Mouse (Mus musculus): ENCODE results near the gene Sycn. TPM values are rescaled to one million over a fixed set of nuclear protein-coding genes. Genes with fewer than 3 reads are reported as not detected.

The Sycn gene
- total and polyA plus RNA-seq, 3 experiments, result not detected

DNA sequence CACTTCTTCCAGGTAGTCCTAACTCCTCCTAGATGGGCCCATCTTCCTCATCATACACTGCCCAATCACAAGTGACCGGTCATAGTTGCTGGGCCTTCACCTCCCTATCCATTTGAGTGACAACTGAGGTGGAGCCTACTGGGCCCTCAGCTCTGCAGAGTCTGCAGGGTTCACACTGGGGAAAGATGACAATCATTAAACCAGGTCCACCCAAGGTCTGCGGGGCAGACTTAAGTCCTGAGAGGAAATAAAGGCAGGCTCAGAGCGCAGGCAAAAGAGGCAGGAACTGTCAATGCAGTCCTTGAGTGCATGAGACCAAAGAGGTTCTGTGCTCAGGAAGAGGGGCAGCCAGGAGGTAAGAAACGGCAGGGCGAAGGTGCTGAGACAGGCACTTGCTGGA, 32.0 kb downstream of the Sycn start:
- no peak for DNase-seq (ENCODE audit: low read depth, low spot score)
- no peak overlapping the region for H3K9ac ChIP-seq (ENCODE audit: control insufficient read depth, low read depth, low read length, poor library complexity, severe bottlenecking)
- H3K36me3 ChIP-seq (ENCODE audit: control insufficient read depth in 1 of 2, insufficient read depth in 2 of 2, low read length in 2 of 2), result no peaks in the 10 kb centered on the region; a peak in 1 of 4 replicates
- no peaks in the 10 kb centered on the region for H3K27me3 ChIP-seq (ENCODE audit: control insufficient read depth in 1 of 2, insufficient read depth in 2 of 2, low read length in 2 of 2)
- no peaks in the 10 kb centered on the region for H3K79me2 ChIP-seq (ENCODE audit: control insufficient read depth, insufficient read depth, low read length, poor library complexity)
- no peak overlapping the region for H3K27ac ChIP-seq (ENCODE audit: control insufficient read depth, low read depth, low read length)
- no peaks in the 10 kb centered on the region for H3K9me3 ChIP-seq (replicated peaks; ENCODE audit: insufficient read depth, low read length)
- peaks cover 6 to 8% of the 10 kb centered on the region in 2 experiments; a peak in 3 of 4 replicates for H3K4me1 ChIP-seq (ENCODE audit: control insufficient read depth in 1 of 2, insufficient read depth in 2 of 2, low read length in 2 of 2)
- TF ChIP-seq HCFC1 (IDR thresholded peaks at IDR 0.05; ENCODE audit: low read depth, low read length), result no peak
- no peak for TF ChIP-seq POLR2A (IDR thresholded peaks at IDR 0.05; ENCODE audit: control insufficient read depth in 1 of 2, insufficient read depth in 1 of 2, low read depth in 1 of 2, low read length in 2 of 2, poor library complexity in 1 of 2)
- no peak for TF ChIP-seq ZKSCAN1 (IDR thresholded peaks at IDR 0.05; ENCODE audit: low read depth, low read length)
- TF ChIP-seq KAT2A (conservative IDR thresholded peaks at IDR 0.05; ENCODE audit: low read depth, low read length), result no peak
- no peak for TF ChIP-seq POLR2AphosphoS5 (IDR thresholded peaks at IDR 0.05; ENCODE audit: borderline replicate concordance, low read depth, low read length)
- no peak for TF ChIP-seq USF1 (IDR thresholded peaks at IDR 0.05; ENCODE audit: low read depth, low read length)
- TF ChIP-seq BHLHE40 (IDR thresholded peaks at IDR 0.05; ENCODE audit: borderline replicate concordance, low read depth, low read length), result no peak
- no peak for TF ChIP-seq ZNF384 (IDR thresholded peaks at IDR 0.05; ENCODE audit: low read depth, low read length)
- TF ChIP-seq CTCF (IDR thresholded peaks at IDR 0.05 in 2 of 3, conservative IDR thresholded peaks at IDR 0.05 in 1 of 3; ENCODE audit: control insufficient read depth in 1 of 3, insufficient read depth in 1 of 3, low read depth in 2 of 3, low read length in 3 of 3, poor library complexity in 1 of 3, severe bottlenecking in 1 of 3), result no peak
- no peak for TF ChIP-seq TBP (IDR thresholded peaks at IDR 0.05; ENCODE audit: low read depth, low read length)
- no peak overlapping the region for H3K4me3 ChIP-seq (ENCODE audit: control insufficient read depth in 1 of 2, insufficient read depth in 1 of 2, low read depth in 2 of 2, low read length in 2 of 2)

DNA sequence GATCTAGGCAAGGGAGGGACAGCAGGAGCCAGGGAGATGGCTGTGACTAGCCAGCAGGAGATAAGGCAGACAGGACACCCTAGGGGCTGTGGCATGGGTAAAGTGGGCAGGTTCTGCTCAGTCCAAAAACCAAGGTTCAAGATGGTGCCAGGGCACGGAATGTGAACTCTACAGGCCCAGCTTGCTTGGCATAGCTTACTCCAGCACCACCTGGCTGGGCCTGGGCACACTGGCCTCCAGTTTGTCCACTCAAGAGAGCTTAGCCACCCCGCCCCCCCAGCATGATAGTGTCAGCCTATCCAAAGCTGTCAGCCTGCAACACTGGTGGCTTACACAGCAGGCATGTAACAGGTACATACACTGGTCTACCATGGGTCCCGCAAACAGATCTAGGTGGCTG, 32.6 kb downstream of the Sycn start:
- TF ChIP-seq ZMIZ1 (IDR thresholded peaks at IDR 0.05; ENCODE audit: low read depth, low read length) (no peak), E2F4 (IDR thresholded peaks at IDR 0.05; ENCODE audit: borderline replicate concordance, low read depth, low read length) (no peak), NELFE (IDR thresholded peaks at IDR 0.05; ENCODE audit: low read depth, low read length) (no peak)
- Histone ChIP-seq H3K9me3 (replicated peaks; ENCODE audit: insufficient read depth, low read length) (no peaks in the 10 kb centered on the region), H3K27ac (ENCODE audit: control insufficient read depth, low read depth, low read length) (no peak overlapping the region), H3K36me3 (ENCODE audit: control insufficient read depth in 1 of 2, insufficient read depth in 2 of 2, low read length in 2 of 2) (no peaks in the 10 kb centered on the region), H3K9ac (ENCODE audit: control insufficient read depth, low read depth, low read length, poor library complexity, severe bottlenecking) (no peak overlapping the region), H3K79me2 (ENCODE audit: control insufficient read depth, insufficient read depth, low read length, poor library complexity) (no peaks in the 10 kb centered on the region), H3K27me3 (ENCODE audit: control insufficient read depth in 1 of 2, insufficient read depth in 2 of 2, low read length in 2 of 2) (no peaks in the 10 kb centered on the region), H3K4me3 (ENCODE audit: control insufficient read depth in 1 of 2, insufficient read depth in 1 of 2, low read depth in 2 of 2, low read length in 2 of 2) (no peak overlapping the region), H3K4me1 (ENCODE audit: control insufficient read depth in 1 of 2, insufficient read depth in 2 of 2, low read length in 2 of 2) (peaks cover 6 to 8% of the 10 kb centered on the region in 2 experiments; a peak in 3 of 4 replicates)
- DNase-seq (ENCODE audit: low read depth, low spot score), result no peak

DNA sequence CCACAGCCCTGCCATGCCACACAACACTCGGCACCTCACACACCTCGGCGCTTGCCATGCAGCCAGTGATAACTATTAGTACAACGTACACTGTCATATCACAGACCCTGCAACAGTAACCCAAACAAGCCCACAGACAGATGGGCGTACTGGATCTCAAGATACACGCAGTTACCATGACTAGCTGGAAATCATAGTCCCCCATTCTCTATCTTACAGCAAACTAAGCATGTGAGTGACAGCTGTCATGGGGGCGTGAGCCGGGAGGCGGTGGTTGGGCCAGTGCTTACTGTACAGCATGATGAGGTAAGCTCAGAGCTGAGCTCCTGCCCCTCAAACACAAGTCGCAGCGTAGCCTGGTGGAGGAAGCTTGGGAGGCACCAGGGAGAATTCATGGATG, 34.9 kb downstream of the Sycn start:
- TF ChIP-seq NELFE (IDR thresholded peaks at IDR 0.05; ENCODE audit: low read depth, low read length) (no peak), RAD21 (IDR thresholded peaks at IDR 0.05; ENCODE audit: low read depth, low read length) (no peak), MYB (IDR thresholded peaks at IDR 0.05; ENCODE audit: low read depth, low read length) (no peak), EP300 (IDR thresholded peaks at IDR 0.05; ENCODE audit: low read depth in 1 of 2, low read length in 2 of 2) (no peak), USF2 (IDR thresholded peaks at IDR 0.05; ENCODE audit: borderline replicate concordance in 1 of 2, insufficient read depth in 1 of 2, low read depth in 1 of 2, low read length in 2 of 2) (no peak), MEF2A (IDR thresholded peaks at IDR 0.05; ENCODE audit: extremely low read depth, insufficient replicate concordance, low read depth, low read length, poor library complexity, severe bottlenecking) (no peak), POLR2AphosphoS2 (IDR thresholded peaks at IDR 0.05; ENCODE audit: low read length) (no peak), USF1 (IDR thresholded peaks at IDR 0.05; ENCODE audit: low read depth, low read length) (no peak), UBTF (IDR thresholded peaks at IDR 0.05; ENCODE audit: borderline replicate concordance, insufficient read depth, low read depth, low read length) (no peak), TCF12 (IDR thresholded peaks at IDR 0.05; ENCODE audit: low read depth, low read length) (no peak), RCOR1 (IDR thresholded peaks at IDR 0.05; ENCODE audit: low read depth, low read length) (no peak), TBP (IDR thresholded peaks at IDR 0.05; ENCODE audit: low read depth, low read length) (no peak), ZC3H11A (IDR thresholded peaks at IDR 0.05; ENCODE audit: low read depth, low read length) (no peak), E2F4 (IDR thresholded peaks at IDR 0.05; ENCODE audit: borderline replicate concordance, low read depth, low read length) (no peak), ZKSCAN1 (IDR thresholded peaks at IDR 0.05; ENCODE audit: low read depth, low read length) (no peak), GATA1 (IDR thresholded peaks at IDR 0.05; ENCODE audit: low read depth, low read length) (no peak), MXI1 (IDR thresholded peaks at IDR 0.05; ENCODE audit: low read depth, low read length) (no peak), BHLHE40 (IDR thresholded peaks at IDR 0.05; ENCODE audit: borderline replicate concordance, low read depth, low read length) (no peak)
- H3K4me1 ChIP-seq (ENCODE audit: control insufficient read depth in 1 of 2, insufficient read depth in 2 of 2, low read length in 2 of 2), result peaks cover 8% of the 10 kb centered on the region in 2 experiments
- H3K27ac ChIP-seq (ENCODE audit: control insufficient read depth, low read depth, low read length), result no peak overlapping the region
- no peaks in the 10 kb centered on the region for H3K9me3 ChIP-seq (replicated peaks; ENCODE audit: insufficient read depth, low read length)
- H3K27me3 ChIP-seq (ENCODE audit: control insufficient read depth in 1 of 2, insufficient read depth in 2 of 2, low read length in 2 of 2), result no peaks in the 10 kb centered on the region
- DNase-seq (ENCODE audit: low read depth, low spot score), result no peak
- H3K4me3 ChIP-seq (ENCODE audit: control insufficient read depth in 1 of 2, insufficient read depth in 1 of 2, low read depth in 2 of 2, low read length in 2 of 2), result no peak overlapping the region
- no peak overlapping the region for H3K9ac ChIP-seq (ENCODE audit: control insufficient read depth, low read depth, low read length, poor library complexity, severe bottlenecking)
- H3K36me3 ChIP-seq (ENCODE audit: control insufficient read depth in 1 of 2, insufficient read depth in 2 of 2, low read length in 2 of 2), result no peaks in the 10 kb centered on the region
- H3K79me2 ChIP-seq (ENCODE audit: control insufficient read depth, insufficient read depth, low read length, poor library complexity), result no peaks in the 10 kb centered on the region

All from MEL (cell line).